Mouse (Mus musculus) brain, embryonic 14.5 days (tissue): Measurements from ENCODE around the gene Eif4g3. TPM values are rescaled to one million over a fixed set of nuclear protein-coding genes. Genes with fewer than 3 reads are reported as not detected.

ENCODE experiments used
- DNase-seq: peaks from one replicate; pipeline ENCODE4 v3.0.0-alpha.2; 2011; ENCODE audit warnings: low read depth
- CTCF ChIP-seq: fragments of 200-500 bp; IDR thresholded peaks from 2 replicates; pipeline ENCODE4 v1.5.1; 2012; ENCODE audit warnings: inconsistent platforms, mild to moderate bottlenecking, moderate library complexity, borderline replicate concordance; ENCODE audit not compliant: insufficient read depth, insufficient read length; ENCODE audit errors: extremely low read depth
- POLR2A ChIP-seq: fragments of 200-500 bp; IDR thresholded peaks from 2 replicates; pipeline ENCODE4 v1.6.1; 2012; ENCODE audit warnings: mild to moderate bottlenecking, inconsistent platforms, borderline replicate concordance; ENCODE audit not compliant: poor library complexity, insufficient read depth, insufficient read length, severe bottlenecking; ENCODE audit errors: extremely low read depth
- polyA plus RNA-seq: library from polyadenylated mRNA; depleted of rRNA; stranded (reverse); fragments of >200 nt; gene quantifications from 2 replicates; pipeline ENCODE4 v1.2.3, GENCODE M21; 2012

Eif4g3 gene
- polyA plus RNA-seq, 1 experiment = 149 TPM

DNA sequence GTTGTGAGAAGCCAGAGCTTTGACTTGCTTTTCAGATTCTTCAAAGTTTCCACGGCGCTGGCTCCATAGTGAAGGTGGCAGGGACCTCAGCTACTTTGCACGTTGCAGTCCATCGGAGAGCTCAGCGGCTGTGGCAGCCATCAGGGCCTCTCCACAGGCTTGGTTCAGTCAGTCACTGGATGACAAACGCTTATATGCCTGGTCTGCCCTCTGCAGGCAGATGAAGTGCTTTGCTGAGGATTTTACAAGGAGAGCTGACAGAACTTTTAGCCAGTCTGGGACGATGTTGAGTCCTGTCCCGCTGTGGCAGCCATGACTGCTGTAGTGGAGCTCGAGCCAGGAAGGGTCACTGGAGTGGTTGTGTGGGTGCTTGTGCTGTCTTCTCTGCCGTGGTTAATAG lies 126.9 kb downstream of the Eif4g3 start:
- TF ChIP-seq CTCF (peak; percentile 60; the same call in 1 of the 2 replicates), POLR2A (no peak)
- DNase-seq = peak; percentile 73

DNA sequence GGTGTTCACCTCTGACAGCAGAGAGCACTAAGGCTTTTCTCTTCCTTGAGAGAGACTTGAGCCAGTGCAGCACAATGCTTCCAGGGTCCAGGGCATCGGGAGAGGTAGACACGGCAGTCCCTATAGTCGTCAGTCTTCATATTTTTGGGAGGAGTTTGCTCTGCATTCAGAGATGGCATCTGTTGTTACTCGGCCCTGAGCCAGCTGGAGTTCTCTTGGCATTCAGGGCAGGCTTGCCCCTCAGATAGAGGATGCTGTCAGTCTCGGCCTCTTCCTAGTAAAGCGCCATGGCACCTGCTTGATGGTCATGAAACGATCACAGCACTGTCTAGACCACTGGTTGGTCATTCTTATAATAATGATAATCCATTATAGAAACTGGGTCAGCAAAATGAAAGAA lies 131.2 kb downstream of the Eif4g3 start:
- DNase-seq = peak; percentile 46
- no peak for TF ChIP-seq POLR2A
- TF ChIP-seq CTCF = no peak

DNA sequence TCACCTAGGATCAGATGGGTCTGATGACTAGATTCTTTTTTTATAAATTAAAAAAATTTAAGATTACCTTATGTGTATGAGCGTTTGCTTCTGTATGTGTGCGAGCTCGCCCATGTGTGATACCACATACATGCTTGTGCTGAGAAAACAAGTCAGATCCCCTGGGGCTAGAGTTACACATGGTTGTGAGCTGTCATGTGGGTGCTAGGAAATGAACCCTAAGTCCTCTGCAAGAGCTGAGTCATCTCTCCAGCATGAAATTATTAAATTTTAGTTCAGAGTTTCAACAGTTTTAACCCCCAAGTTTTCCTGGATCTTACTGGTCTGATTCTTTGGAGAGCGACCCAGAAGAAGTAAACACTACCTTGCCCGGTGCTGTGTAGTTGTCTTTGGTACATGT lies 134.5 kb downstream of the Eif4g3 start:
- no peak for TF ChIP-seq CTCF

GRCm38 (mm10) chr4:138127781-138128180 lies 135.0 kb downstream of the Eif4g3 start:
- no peak for DNase-seq
- TF ChIP-seq CTCF = no peak
- no peak for TF ChIP-seq POLR2A

More for the DNA sequence above, 134.5 kb downstream of the Eif4g3 start:
- DNase-seq = no peak

- TF ChIP-seq POLR2A (no peak), CTCF (no peak)
- DNase-seq = no peak
Measured at GRCm38 (mm10) chr4:138130149-138130548, 137.3 kb downstream of the Eif4g3 start.

DNA sequence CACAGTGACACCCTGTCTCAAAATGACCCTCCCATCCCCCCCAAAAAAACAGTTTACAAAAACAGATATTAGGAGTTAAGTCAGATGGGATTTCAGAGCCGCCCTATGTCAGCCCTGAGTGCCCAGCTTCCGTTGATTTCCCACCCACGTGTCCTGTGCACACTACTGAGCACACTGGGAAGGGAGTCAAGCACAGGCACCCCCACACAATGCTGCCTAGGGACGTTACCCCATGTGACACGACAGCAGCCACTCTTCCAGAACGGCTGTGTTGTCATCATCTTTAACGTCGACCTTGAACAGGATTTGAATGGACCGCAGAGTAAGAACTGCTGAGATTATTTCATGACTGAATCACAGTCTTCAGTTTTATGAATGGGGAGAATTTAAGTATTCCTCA lies 138.4 kb downstream of the Eif4g3 start:
- no peak for TF ChIP-seq POLR2A
- TF ChIP-seq CTCF = no peak

DNA sequence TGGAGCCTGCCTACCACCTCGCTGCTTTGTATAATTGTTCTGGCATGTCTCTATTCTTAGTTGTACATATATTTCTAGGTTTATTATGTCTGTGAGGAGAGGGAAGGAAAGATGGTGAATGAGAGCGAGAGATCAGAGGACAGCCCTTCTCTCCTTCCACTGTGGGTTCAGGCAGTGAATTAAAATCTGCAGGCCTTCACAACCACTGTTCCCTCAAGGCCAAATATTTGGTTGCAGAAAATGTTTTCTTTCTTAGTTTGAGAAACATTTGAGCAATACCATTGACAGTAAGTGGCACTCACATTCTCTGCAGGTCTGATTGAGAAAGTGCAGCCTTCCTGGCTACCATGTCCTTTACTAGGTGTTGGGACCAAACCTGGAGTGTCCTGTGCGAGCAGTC lies 138.9 kb downstream of the Eif4g3 start:
- no peak for DNase-seq
- no peak for TF ChIP-seq CTCF
- no peak for TF ChIP-seq POLR2A

More for the DNA sequence above, 138.4 kb downstream of the Eif4g3 start:
- no peak for DNase-seq

- peak; percentile 15 for DNase-seq
- TF ChIP-seq POLR2A (no peak), CTCF (no peak)
Measured at GRCm38 (mm10) chr4:138133360-138133759, 140.5 kb downstream of the Eif4g3 start.

- no peak for TF ChIP-seq POLR2A
- no peak for TF ChIP-seq CTCF
- no peak for DNase-seq
Measured at GRCm38 (mm10) chr4:138137336-138137735, 144.5 kb downstream of the Eif4g3 start.

DNA sequence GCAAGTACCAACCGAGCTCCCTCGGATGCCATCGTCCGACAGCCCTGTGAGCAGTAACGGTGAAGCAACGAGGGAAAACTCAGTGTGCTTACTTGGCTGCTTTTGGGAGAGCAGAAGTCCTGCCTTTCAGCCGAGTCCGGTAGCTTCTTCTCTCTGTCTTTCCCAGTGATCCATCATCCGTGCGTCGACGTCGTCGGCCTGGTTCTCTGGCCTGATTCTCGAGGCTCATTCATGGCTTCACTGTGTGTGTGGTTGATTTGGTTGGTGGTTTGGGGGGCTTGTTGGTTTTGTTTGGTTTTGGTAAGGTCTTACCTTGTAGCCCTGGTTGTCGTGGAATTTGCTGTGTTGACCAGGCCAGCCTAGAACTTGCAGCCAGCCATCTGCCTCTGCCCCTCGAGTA lies 145.0 kb downstream of the Eif4g3 start:
- no peak for TF ChIP-seq POLR2A
- no peak for TF ChIP-seq CTCF

DNA sequence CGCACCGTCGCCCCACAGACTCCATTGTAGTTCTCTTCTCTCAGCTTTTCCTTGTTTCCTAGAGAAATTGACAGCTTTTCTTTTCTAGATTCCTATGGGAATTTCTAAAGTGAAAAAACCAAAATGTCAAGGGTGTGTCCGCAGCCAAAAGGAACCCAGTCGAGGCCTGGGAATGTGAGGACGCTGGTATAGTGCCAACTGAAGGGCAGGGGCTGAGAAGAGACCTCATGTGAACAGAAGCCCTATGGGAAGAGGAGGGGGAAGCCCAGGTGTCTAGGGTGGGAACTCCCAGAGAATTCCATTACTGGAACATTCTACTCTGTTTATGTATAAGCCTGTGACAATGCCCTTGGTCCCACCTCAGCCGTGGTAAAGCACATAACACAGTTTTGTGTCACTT lies 145.4 kb downstream of the Eif4g3 start:
- TF ChIP-seq CTCF = no peak
- TF ChIP-seq POLR2A = no peak
- no peak for DNase-seq

More for the DNA sequence above, 145.0 kb downstream of the Eif4g3 start:
- no peak for DNase-seq

DNA sequence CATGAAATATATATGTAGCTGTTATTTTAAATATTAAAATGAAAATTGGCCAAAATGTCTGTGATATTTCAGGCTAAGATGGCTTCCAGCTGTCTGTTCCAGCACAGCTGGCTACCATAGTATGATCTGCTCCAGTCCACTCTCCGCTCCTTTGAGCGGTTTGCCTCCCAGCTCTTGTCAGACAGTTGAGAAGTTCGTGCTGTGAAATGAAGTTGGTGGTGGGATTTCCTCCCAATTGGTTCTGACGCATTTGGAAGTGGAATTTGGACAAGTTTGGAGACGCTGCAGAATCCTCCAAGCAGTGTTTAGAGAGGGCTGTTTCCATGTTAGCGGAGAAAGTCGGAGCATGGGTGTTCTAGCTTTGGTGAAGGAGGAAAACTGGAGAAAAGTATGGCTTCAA lies 148.5 kb downstream of the Eif4g3 start:
- no peak for DNase-seq
- TF ChIP-seq POLR2A (no peak), CTCF (no peak)

DNA sequence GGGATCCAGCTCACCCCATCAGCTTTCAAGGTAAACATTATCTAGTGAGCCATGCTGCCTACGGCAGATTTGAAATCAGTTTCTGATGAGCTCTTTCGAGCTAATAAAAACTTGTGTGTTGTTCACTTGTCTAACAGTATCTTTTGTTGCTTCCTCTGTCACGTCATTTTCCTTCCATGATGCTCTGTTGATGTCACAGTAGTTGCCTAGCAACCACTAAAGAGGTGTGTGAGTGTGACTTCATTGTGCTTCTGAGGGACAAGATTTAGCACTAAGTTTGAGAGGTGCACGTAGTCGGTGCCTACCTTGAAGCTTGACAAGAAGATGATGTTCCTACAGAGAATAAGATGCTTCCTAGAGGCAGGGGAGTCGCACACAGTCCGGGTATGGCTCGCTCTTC lies 154.4 kb downstream of the Eif4g3 start:
- no peak for TF ChIP-seq POLR2A
- no peak for DNase-seq

GRCm38 (mm10) chr4:138149977-138150376 lies 157.2 kb downstream of the Eif4g3 start:
- no peak for DNase-seq
- TF ChIP-seq CTCF (no peak), POLR2A (no peak)

DNA sequence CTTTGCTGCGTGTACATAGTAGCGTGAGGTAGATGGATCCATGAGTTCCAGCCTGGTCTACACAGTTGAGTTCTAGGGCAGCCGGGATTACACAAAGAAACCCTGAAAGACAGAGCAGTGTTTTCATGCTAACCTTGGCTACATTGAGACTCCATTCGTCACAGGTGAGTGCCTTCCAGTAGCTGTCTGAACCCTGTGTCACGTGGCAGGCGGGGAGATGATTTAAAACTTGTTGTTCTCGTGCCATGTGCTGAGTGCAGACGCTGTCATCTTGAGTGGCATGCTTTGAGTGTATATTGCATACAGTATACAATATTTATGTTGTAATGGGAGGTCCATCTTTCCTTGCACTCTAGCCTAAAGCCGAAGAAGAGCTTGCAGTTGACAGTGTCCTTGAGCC lies 158.4 kb downstream of the Eif4g3 start:
- DNase-seq = no peak
- TF ChIP-seq CTCF = no peak
- no peak for TF ChIP-seq POLR2A
